Mouse (Mus musculus) intestine, embryonic 14.5 days (tissue): Measurements from ENCODE around the gene Stox2. TPM values are rescaled to one million over a fixed set of nuclear protein-coding genes. Genes with fewer than 3 reads are reported as not detected.

Experiments used
- ATAC-seq: fragments of 200-750 bp; cut with Nextera tagmentation; replicated peaks from 2 replicates; pipeline ENCODE4 v1.8.0; 2017; ENCODE audit warnings: low read depth, moderate number of reproducible peaks, moderate TSS enrichment, moderate library complexity; ENCODE audit not compliant: low FRiP score, low TSS enrichment
- DNase-seq: peaks from one replicate; pipeline ENCODE4 v3.0.0-alpha.2; 2018; ENCODE audit warnings: low spot score
- H3K27ac ChIP-seq: fragments of 300-500 bp; sonication (generic); 2 replicates; pipeline ENCODE4 v1.5.1; 2014; ENCODE audit warnings: low read depth, mild to moderate bottlenecking, control low read depth
- H3K27me3 ChIP-seq: fragments of 300-500 bp; sonication (generic); replicated peaks from 2 replicates; pipeline ENCODE4 v1.6.1; 2014; ENCODE audit warnings: low read length, control low read depth; ENCODE audit not compliant: control insufficient read depth, insufficient read depth
- H3K36me3 ChIP-seq: fragments of 300-500 bp; sonication (generic); 2 replicates; pipeline ENCODE4 v1.6.1; 2014; ENCODE audit warnings: low read length, control low read depth; ENCODE audit not compliant: control insufficient read depth, insufficient read depth
- H3K4me1 ChIP-seq: fragments of 300-500 bp; sonication (generic); replicated peaks from 2 replicates; pipeline ENCODE4 v1.6.1; 2014; ENCODE audit warnings: low read length, control low read depth, mixed read lengths; ENCODE audit not compliant: control insufficient read depth, insufficient read depth
- H3K4me2 ChIP-seq: fragments of 300-500 bp; sonication (generic); 2 replicates; pipeline ENCODE4 v1.6.1; 2014; ENCODE audit warnings: low read length
- H3K4me3 ChIP-seq: fragments of 300-500 bp; sonication (generic); 2 replicates; pipeline ENCODE4 v1.5.1; 2014; ENCODE audit warnings: low read depth, low read length, control low read depth, mixed read lengths
- H3K9ac ChIP-seq: fragments of 300-500 bp; sonication (generic); 2 replicates; pipeline ENCODE4 v1.6.1; 2014; ENCODE audit warnings: mild to moderate bottlenecking, low read length
- H3K9me3 ChIP-seq: fragments of 300-500 bp; sonication (generic); 2 replicates; pipeline ENCODE4 v1.6.1; 2016; ENCODE audit warnings: low read length, control low read depth; ENCODE audit not compliant: control insufficient read depth
- WGBS: fragments of 180-500 bp; shearing (Covaris S2); extraction: QIAGEN DNeasy Blood & Tissue Kit; methylation state at CpG from one replicate; pipeline ENCODE4 v1.1.7; 2014; 5-methylcytosine and 5-hydroxymethylcytosine counted together
- polyA plus RNA-seq: library from polyadenylated mRNA; unstranded; fragments of >200 nt; fragmentation: Nextera tagmentation; extraction: Ambion mirVana; gene quantifications from 2 replicates; pipeline ENCODE4 v1.2.1, GENCODE M21; 2014

The Stox2 gene
- polyA plus RNA-seq, 1 experiment from 2014 or later = 10.6 TPM

GRCm38 (mm10) chr8:47221191-47221590 is 225.0 kb downstream of the Stox2 start:
- no peak overlapping the region for H3K4me2 ChIP-seq
- no peak for DNase-seq
- H3K9me3 ChIP-seq = no peaks in the 10 kb centered on the region
- H3K9ac ChIP-seq = no peak overlapping the region
- H3K27ac ChIP-seq = no peak overlapping the region
- H3K27me3 ChIP-seq = no peaks in the 10 kb centered on the region
- H3K36me3 ChIP-seq = no peaks in the 10 kb centered on the region
- H3K4me1 ChIP-seq = peaks cover 6% of the 10 kb centered on the region
- WGBS = 63% methylated on average over 10 of the region's 10 CpGs
- no peak overlapping the region for H3K4me3 ChIP-seq
- ATAC-seq = no peak

DNA sequence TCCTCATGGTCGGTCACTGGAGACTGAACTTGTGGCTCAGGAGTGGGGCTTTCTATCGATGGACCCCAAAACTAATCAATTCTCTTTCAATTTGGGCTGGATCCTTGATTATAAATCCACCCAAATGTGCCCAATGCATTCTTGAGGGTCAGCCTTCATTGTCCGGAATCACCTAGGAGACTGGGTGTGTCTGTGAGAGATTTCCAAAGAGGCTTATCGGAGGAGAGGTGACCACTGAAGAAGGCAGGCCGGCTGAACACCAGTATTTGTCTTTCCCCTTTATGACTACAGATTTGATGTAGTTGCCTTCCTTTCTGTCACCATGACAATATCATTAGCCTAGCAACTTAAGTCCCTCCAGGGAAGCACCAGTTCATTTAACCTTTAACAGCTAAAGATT is 225.8 kb downstream of the Stox2 start:
- no peaks in the 10 kb centered on the region for H3K27me3 ChIP-seq
- 81% methylated on average over 5 of the region's 5 CpGs for WGBS
- no peak overlapping the region for H3K27ac ChIP-seq
- H3K4me2 ChIP-seq = no peak overlapping the region
- no peak overlapping the region for H3K4me3 ChIP-seq
- no peaks in the 10 kb centered on the region for H3K36me3 ChIP-seq
- H3K9me3 ChIP-seq = no peaks in the 10 kb centered on the region
- ATAC-seq = no peak
- H3K9ac ChIP-seq = no peak overlapping the region
- no peak for DNase-seq
- H3K4me1 ChIP-seq = peaks cover 6% of the 10 kb centered on the region

- Histone ChIP-seq H3K27ac (no peak overlapping the region), H3K4me1 (peaks cover 6% of the 10 kb centered on the region), H3K9me3 (no peaks in the 10 kb centered on the region), H3K4me2 (no peak overlapping the region), H3K36me3 (no peaks in the 10 kb centered on the region), H3K9ac (no peak overlapping the region), H3K4me3 (no peak overlapping the region), H3K27me3 (no peaks in the 10 kb centered on the region)
- ATAC-seq (no peak), DNase-seq (no peak)
- 54% methylated on average over 6 of the region's 6 CpGs for WGBS
Measured at GRCm38 (mm10) chr8:47218536-47218935, 227.6 kb downstream of the Stox2 start.

GRCm38 (mm10) chr8:47218021-47218420 is 228.1 kb downstream of the Stox2 start:
- Histone ChIP-seq H3K4me3 (no peak overlapping the region), H3K36me3 (no peaks in the 10 kb centered on the region), H3K9ac (no peak overlapping the region), H3K27ac (no peak overlapping the region), H3K4me1 (peaks cover 6% of the 10 kb centered on the region), H3K27me3 (no peaks in the 10 kb centered on the region), H3K4me2 (no peak overlapping the region), H3K9me3 (no peaks in the 10 kb centered on the region)
- WGBS = 33% methylated on average over 8 of the region's 8 CpGs
- DNase-seq (no peak), ATAC-seq (no peak)

DNA sequence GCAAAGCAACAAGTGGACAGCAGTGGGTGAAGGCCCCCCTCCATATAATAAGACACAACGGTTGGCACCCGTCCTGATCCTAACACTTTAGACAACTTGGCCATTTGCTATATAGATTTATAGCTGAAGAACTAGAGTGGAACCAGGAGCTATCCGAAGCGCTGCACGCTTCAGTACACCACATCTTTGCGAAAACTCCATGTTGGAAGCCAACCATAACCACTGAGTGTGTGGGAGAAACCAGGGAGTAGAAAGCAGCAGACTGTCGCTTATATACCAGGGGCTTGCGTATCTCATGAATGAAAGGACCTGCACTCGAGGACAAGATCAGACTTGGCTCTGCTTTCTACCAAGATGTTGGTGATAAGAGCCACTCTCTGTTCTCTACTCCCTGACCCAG is 234.0 kb downstream of the Stox2 start:
- WGBS = 94% methylated on average over 9 of the region's 9 CpGs
- DNase-seq = no peak

DNA sequence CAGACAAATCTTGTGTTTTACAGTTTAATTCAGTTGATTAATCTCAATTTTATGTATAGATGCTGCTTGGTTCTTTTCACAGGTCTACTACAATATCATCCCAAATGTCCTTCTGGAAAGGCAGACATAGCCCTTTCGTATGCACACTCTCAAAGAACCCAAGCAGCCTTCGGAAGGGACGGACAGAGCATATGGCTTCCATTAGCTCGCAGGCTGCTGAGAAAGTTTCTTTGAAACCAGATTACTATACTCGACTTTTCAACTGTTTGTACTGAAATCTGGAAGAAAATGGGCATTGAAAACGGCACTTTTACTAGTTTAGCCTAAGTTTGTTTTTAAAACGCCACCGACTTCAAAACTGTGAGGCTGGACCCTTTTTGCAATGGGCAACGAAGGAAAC is 234.9 kb downstream of the Stox2 start:
- WGBS = 84% methylated on average over 9 of the region's 9 CpGs
- Histone ChIP-seq H3K9me3 (no peaks in the 10 kb centered on the region), H3K27me3 (no peaks in the 10 kb centered on the region), H3K4me1 (0 out of 2 replicates have a peak, but pooled peaks cover 3% of the 10 kb centered on the region), H3K4me3 (no peak overlapping the region), H3K9ac (no peak overlapping the region), H3K36me3 (no peaks in the 10 kb centered on the region), H3K4me2 (no peak overlapping the region), H3K27ac (no peak overlapping the region)
- ATAC-seq (no peak), DNase-seq (no peak)

More for the DNA sequence above, 234.0 kb downstream of the Stox2 start:
- Histone ChIP-seq H3K36me3 (no peaks in the 10 kb centered on the region), H3K9me3 (no peaks in the 10 kb centered on the region), H3K4me3 (no peak overlapping the region), H3K27me3 (no peaks in the 10 kb centered on the region), H3K27ac (no peak overlapping the region), H3K9ac (no peak overlapping the region), H3K4me2 (no peak overlapping the region), H3K4me1 (no peaks in the 10 kb centered on the region)
- no peak for ATAC-seq

- H3K27ac ChIP-seq = no peak overlapping the region
- no peaks in the 10 kb centered on the region for H3K9me3 ChIP-seq
- ATAC-seq (no peak), DNase-seq (no peak)
- H3K4me1 ChIP-seq = 0 out of 2 replicates have a peak, but pooled peaks cover 3% of the 10 kb centered on the region
- WGBS = 80% methylated on average over 4 of the region's 4 CpGs
- no peak overlapping the region for H3K9ac ChIP-seq
- no peaks in the 10 kb centered on the region for H3K27me3 ChIP-seq
- H3K36me3 ChIP-seq = no peaks in the 10 kb centered on the region
- H3K4me3 ChIP-seq = no peak overlapping the region
- no peak overlapping the region for H3K4me2 ChIP-seq
Measured at GRCm38 (mm10) chr8:47208246-47208645, 237.9 kb downstream of the Stox2 start.

DNA sequence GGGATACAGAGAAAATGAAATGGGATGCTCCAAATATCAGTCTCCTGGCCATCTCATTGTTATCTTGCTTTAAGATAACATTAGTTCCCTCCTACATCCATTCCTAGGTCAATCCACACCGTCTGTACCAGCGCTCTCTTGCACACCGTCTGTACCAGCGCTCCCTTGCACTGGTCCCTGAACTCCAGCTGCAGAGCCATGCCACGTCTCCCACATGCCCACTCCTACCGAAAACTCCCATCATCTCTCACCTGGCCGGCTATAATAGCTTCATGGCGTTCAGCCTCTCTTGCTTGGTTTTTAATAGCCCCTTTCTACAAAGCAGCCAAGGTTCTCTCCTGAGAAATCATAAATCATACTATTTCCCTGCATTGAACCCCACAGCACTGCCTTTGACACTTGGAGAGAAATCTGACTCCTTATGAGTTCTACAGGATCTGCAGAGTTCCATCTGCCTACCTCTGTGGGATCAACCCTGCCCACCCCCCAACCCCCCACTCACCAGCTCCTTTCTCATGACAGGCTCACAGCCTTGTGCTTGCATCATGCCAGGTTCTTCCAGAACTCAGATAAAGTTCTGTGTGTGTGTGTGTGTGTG is 239.4 kb downstream of the Stox2 start:
- Histone ChIP-seq H3K4me2 (no peak overlapping the region), H3K27ac (no peak overlapping the region), H3K9me3 (no peaks in the 10 kb centered on the region), H3K4me1 (0 out of 2 replicates have a peak, but pooled peaks cover 3% of the 10 kb centered on the region), H3K27me3 (no peaks in the 10 kb centered on the region), H3K9ac (no peak overlapping the region), H3K4me3 (no peak overlapping the region), H3K36me3 (no peaks in the 10 kb centered on the region)
- 66% methylated on average over 8 of the region's 8 CpGs for WGBS
- ATAC-seq (no peak), DNase-seq (no peak)

- Histone ChIP-seq H3K27ac (no peak overlapping the region), H3K4me3 (no peak overlapping the region), H3K9me3 (no peaks in the 10 kb centered on the region), H3K9ac (no peak overlapping the region), H3K27me3 (no peaks in the 10 kb centered on the region), H3K36me3 (0 out of 2 replicates have a peak, but pooled peaks cover 6% of the 10 kb centered on the region), H3K4me1 (0 out of 2 replicates have a peak, but pooled peaks cover 3% of the 10 kb centered on the region), H3K4me2 (no peak overlapping the region)
- WGBS = 80% methylated on average over 5 of the region's 5 CpGs
- no peak for ATAC-seq
- no peak for DNase-seq
Measured at GRCm38 (mm10) chr8:47205472-47205871, 240.7 kb downstream of the Stox2 start.
